Mouse (Mus musculus): Measurements from ENCODE around the gene Myh4. TPM values are rescaled to one million over a fixed set of nuclear protein-coding genes. Genes with fewer than 3 reads are reported as not detected.

Gene Myh4
- polyA plus RNA-seq, 1 experiment from 2014 or later, result not detected

DNA sequence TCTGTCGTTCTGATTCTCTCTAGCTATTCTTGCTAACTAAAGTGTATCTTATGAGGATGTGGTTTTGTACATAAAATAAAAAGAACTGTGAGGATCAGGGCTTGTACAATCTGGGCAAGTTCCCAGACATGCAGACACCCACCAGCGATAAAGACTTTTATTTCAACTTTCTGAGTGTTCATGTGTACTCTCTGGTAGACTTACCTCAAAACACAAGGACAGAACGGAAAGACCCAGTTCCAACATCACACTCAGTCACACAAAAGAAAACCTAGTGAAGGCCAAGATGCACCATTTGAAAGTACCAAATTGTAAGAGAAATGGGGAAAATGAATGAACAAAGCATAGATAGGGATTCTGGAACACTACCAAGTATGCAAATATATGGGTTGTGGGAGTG, 9.1 kb upstream of the Myh4 start:
- no peaks in the 10 kb centered on the region for H3K27me3 ChIP-seq (ENCODE audit: control insufficient read depth, insufficient read depth, low read length)
- no peak overlapping the region for H3K27ac ChIP-seq (ENCODE audit: low read depth, low read length)
- no peak overlapping the region for H3K4me3 ChIP-seq (ENCODE audit: low read depth, low read length)
- no peaks in the 10 kb centered on the region for H3K4me1 ChIP-seq (ENCODE audit: control insufficient read depth, insufficient read depth, low read length)
- no peaks in the 10 kb centered on the region for H3K9me3 ChIP-seq (replicated peaks; ENCODE audit: control insufficient read depth, low read length)
- ATAC-seq (replicated peaks; ENCODE audit: insufficient number of reproducible peaks, low FRiP score, low TSS enrichment), result no peak
- no peaks in the 10 kb centered on the region for H3K36me3 ChIP-seq (ENCODE audit: control insufficient read depth, insufficient read depth, low read length)
- 81% methylated on average over 3 of the region's 3 CpGs for WGBS (ENCODE audit: insufficient replicate concordance)
- no peak overlapping the region for H3K9ac ChIP-seq (ENCODE audit: low read depth, low read length)
- H3K4me2 ChIP-seq, result no peak overlapping the region

DNA sequence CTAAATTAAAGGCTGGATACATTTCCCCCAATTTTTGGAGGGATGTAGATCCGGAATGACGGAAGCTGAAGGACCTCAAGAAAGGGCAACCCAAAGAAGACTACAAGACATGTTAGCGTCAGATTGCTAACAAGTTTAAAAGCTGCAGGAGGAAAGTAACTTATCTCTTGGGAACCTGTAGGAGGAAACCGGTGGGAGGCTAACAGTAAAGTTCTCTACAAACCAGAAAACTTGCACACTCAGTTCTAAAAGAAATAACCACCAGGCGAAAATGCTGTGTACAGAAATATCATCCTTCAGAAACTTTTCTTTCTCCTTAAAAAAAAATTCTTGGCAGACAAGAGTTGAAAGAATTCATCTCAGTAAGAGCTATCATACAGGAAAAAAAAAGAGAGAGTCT, 8.7 kb upstream of the Myh4 start:
- ATAC-seq (replicated peaks; ENCODE audit: insufficient number of reproducible peaks, low FRiP score, low TSS enrichment), result no peak
- no peaks in the 10 kb centered on the region for H3K27me3 ChIP-seq (ENCODE audit: control insufficient read depth, insufficient read depth, low read length)
- 73% methylated on average over 5 of the region's 5 CpGs for WGBS (ENCODE audit: insufficient replicate concordance)
- H3K27ac ChIP-seq (ENCODE audit: low read depth, low read length), result no peak overlapping the region
- no peaks in the 10 kb centered on the region for H3K9me3 ChIP-seq (replicated peaks; ENCODE audit: control insufficient read depth, low read length)
- no peak overlapping the region for H3K4me3 ChIP-seq (ENCODE audit: low read depth, low read length)
- no peak overlapping the region for H3K9ac ChIP-seq (ENCODE audit: low read depth, low read length)
- no peaks in the 10 kb centered on the region for H3K36me3 ChIP-seq (ENCODE audit: control insufficient read depth, insufficient read depth, low read length)
- H3K4me2 ChIP-seq, result no peak overlapping the region
- no peaks in the 10 kb centered on the region for H3K4me1 ChIP-seq (ENCODE audit: control insufficient read depth, insufficient read depth, low read length)

DNA sequence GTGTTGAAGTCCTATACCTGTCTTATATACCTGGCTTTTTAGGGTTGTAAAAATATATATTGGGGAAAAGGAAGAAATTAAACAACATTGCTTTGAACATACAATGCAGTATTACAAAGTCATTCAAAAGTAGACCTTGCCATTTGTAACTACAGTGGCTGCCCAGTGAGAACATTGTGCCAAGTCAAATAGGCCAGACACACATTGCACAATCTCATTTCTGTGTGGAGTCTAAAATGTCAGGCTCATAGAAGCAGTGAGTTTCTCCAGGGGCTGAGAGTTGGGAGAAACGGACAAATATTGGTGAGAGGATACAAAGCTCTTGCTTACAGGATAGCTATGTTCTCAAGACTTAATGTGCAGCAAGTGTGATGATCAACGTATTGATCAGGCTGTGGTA, 7.9 kb upstream of the Myh4 start:
- no peaks in the 10 kb centered on the region for H3K36me3 ChIP-seq (ENCODE audit: control insufficient read depth, insufficient read depth, low read length)
- H3K27me3 ChIP-seq (ENCODE audit: control insufficient read depth, insufficient read depth, low read length), result no peaks in the 10 kb centered on the region
- no peak overlapping the region for H3K27ac ChIP-seq (ENCODE audit: low read depth, low read length)
- H3K4me1 ChIP-seq (ENCODE audit: control insufficient read depth, insufficient read depth, low read length), result no peaks in the 10 kb centered on the region
- H3K4me3 ChIP-seq (ENCODE audit: low read depth, low read length), result no peak overlapping the region
- 83% methylated on average over 2 of the region's 2 CpGs for WGBS (ENCODE audit: insufficient replicate concordance)
- no peaks in the 10 kb centered on the region for H3K9me3 ChIP-seq (replicated peaks; ENCODE audit: control insufficient read depth, low read length)
- H3K9ac ChIP-seq (ENCODE audit: low read depth, low read length), result no peak overlapping the region
- no peak overlapping the region for H3K4me2 ChIP-seq
- no peak for ATAC-seq (replicated peaks; ENCODE audit: insufficient number of reproducible peaks, low FRiP score, low TSS enrichment)

DNA sequence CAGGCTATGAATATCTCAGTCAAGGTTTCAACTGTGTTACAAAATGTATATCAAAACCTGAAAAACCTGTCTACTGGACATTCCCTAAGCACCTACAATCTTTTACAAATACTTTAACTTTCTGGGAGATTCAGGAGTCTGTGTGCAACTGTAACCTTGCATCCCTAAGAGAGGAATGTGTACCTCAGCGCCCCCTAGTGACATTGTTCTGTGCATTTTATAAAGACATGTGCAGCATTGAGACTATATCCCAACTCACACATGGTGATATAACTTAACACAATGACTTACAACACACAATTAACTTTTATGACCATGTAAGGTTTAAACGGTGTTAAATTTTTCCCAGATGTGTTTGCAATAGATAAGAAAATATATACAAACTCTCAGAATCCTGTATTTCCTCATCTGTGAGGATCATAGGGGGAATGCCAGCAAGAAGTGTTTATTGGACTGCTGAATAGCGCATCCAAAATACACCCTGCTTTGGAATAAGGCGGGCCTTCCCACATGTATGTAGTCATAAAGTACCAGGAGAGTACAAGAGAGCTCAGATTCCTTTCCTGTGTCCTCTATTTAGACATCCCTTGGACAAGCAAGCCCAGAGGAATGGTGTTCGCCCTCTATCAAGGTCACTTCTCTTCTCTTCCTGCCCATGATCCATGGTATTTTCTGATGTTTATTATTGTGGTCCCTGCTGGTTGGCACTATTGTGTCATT, 2.0 kb upstream of the Myh4 start:
- H3K27ac ChIP-seq (ENCODE audit: low read depth, low read length), result no peak overlapping the region
- H3K4me2 ChIP-seq, result no peak overlapping the region
- no peak overlapping the region for H3K9ac ChIP-seq (ENCODE audit: low read depth, low read length)
- no peak for ATAC-seq (replicated peaks; ENCODE audit: insufficient number of reproducible peaks, low FRiP score, low TSS enrichment)
- no peaks in the 10 kb centered on the region for H3K4me1 ChIP-seq (ENCODE audit: control insufficient read depth, insufficient read depth, low read length)
- H3K36me3 ChIP-seq (ENCODE audit: control insufficient read depth, insufficient read depth, low read length), result no peaks in the 10 kb centered on the region
- H3K9me3 ChIP-seq (replicated peaks; ENCODE audit: control insufficient read depth, low read length), result no peaks in the 10 kb centered on the region
- H3K4me3 ChIP-seq (ENCODE audit: low read depth, low read length), result no peak overlapping the region
- 52% methylated on average over 5 of the region's 5 CpGs for WGBS (ENCODE audit: insufficient replicate concordance)
- H3K27me3 ChIP-seq (ENCODE audit: control insufficient read depth, insufficient read depth, low read length), result no peaks in the 10 kb centered on the region

DNA sequence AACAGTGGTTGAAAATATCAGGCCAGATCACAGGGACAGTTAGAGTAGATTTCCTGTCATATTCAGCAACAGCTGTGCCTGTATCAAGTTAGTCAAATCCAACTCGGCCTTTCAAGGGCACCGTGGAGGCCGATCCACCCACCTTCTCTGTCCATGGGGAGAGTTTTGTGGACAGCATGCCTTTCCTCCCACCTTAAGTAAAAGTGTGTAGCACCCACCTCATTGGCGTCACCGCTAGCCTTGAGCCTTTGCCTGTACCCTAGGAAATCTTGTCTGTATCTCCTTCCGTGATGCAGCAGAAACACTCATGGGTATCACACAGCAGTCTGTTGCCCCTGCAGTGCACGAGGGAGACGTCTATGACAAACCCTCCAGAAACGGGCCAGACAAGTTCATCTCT, 1.0 kb upstream of the Myh4 start:
- Histone ChIP-seq H3K9me3 (replicated peaks; ENCODE audit: control insufficient read depth, low read length) (no peaks in the 10 kb centered on the region), H3K4me3 (ENCODE audit: low read depth, low read length) (no peak overlapping the region), H3K27ac (ENCODE audit: low read depth, low read length) (no peak overlapping the region), H3K9ac (ENCODE audit: low read depth, low read length) (no peak overlapping the region), H3K27me3 (ENCODE audit: control insufficient read depth, insufficient read depth, low read length) (no peaks in the 10 kb centered on the region), H3K4me1 (ENCODE audit: control insufficient read depth, insufficient read depth, low read length) (no peaks in the 10 kb centered on the region), H3K36me3 (ENCODE audit: control insufficient read depth, insufficient read depth, low read length) (no peaks in the 10 kb centered on the region), H3K4me2 (no peak overlapping the region)
- no peak for ATAC-seq (replicated peaks; ENCODE audit: insufficient number of reproducible peaks, low FRiP score, low TSS enrichment)
- WGBS (ENCODE audit: insufficient replicate concordance), result 77% methylated on average over 9 of the region's 9 CpGs

DNA sequence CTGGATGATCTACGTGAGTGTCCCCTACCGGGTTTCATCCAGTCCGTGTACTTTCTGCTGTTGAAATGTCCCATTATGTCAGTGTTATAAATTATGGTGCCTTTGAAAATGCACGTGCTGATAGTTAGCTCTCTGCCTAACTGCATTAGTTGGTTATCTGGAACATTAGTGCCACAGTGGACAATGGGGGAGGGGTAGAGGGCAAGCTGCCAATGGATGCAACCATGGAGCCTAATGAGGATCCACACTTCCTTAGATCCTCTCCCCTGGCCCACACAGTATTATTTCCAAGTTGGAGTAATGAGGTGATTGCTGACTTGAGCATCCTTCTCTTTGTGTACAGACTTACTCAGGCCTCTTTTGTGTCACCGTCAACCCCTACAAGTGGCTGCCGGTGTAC, 3.2 kb downstream of the Myh4 start:
- no peak overlapping the region for H3K9ac ChIP-seq (ENCODE audit: low read depth, low read length)

DNA sequence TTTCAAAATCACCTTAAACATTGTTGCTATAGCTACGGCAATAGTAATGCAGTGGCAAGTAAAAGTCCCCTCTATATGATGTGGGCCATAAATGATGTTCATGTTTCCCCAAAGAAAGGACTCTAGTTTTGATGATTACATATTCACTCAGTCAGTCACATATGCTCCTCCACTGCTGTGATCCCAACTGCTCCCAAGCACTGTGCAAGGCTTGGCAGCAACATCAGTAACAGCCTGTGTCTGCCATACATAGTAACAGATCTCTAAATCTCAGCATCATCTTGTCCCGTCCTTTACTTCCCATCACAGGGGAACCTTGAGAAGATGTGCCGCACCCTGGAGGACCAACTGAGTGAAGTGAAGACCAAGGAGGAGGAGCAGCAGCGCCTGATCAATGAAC, 15.9 kb downstream of the Myh4 start:
- WGBS (ENCODE audit: insufficient replicate concordance), result 83% methylated on average over 4 of the region's 4 CpGs
- ATAC-seq (replicated peaks; ENCODE audit: insufficient number of reproducible peaks, low FRiP score, low TSS enrichment), result no peak
- no peak overlapping the region for H3K4me2 ChIP-seq

More for the DNA sequence above, 3.2 kb downstream of the Myh4 start:
- Histone ChIP-seq H3K4me2 (no peak overlapping the region), H3K27ac (ENCODE audit: low read depth, low read length) (no peak overlapping the region), H3K9me3 (replicated peaks; ENCODE audit: control insufficient read depth, low read length) (no peaks in the 10 kb centered on the region), H3K4me3 (ENCODE audit: low read depth, low read length) (no peak overlapping the region), H3K27me3 (ENCODE audit: control insufficient read depth, insufficient read depth, low read length) (no peaks in the 10 kb centered on the region), H3K4me1 (ENCODE audit: control insufficient read depth, insufficient read depth, low read length) (no peaks in the 10 kb centered on the region), H3K36me3 (ENCODE audit: control insufficient read depth, insufficient read depth, low read length) (no peaks in the 10 kb centered on the region)
- WGBS (ENCODE audit: insufficient replicate concordance), result 80% methylated on average over 6 of the region's 6 CpGs
- ATAC-seq (replicated peaks; ENCODE audit: insufficient number of reproducible peaks, low FRiP score, low TSS enrichment), result no peak

DNA sequence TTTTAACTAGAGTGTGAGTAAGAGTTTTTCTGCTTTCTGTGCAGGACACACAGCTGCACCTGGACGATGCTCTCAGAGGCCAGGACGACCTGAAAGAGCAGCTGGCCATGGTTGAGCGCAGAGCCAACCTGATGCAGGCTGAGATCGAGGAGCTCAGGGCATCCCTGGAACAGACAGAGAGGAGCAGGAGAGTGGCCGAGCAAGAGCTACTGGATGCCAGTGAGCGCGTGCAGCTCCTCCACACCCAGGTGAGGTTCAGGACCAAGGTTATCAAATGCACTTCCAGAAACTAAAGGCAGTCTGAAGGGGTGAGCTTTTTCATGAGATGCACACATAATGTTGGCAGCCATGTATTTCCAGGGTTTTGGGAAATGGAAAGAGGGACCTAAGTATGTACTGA, 19.2 kb downstream of the Myh4 start:
- no peak overlapping the region for H3K4me3 ChIP-seq (ENCODE audit: low read depth, low read length)
- no peaks in the 10 kb centered on the region for H3K9me3 ChIP-seq (replicated peaks; ENCODE audit: control insufficient read depth, low read length)
- no peaks in the 10 kb centered on the region for H3K36me3 ChIP-seq (ENCODE audit: control insufficient read depth, insufficient read depth, low read length)
- H3K27me3 ChIP-seq (ENCODE audit: control insufficient read depth, insufficient read depth, low read length), result no peaks in the 10 kb centered on the region
- H3K27ac ChIP-seq (ENCODE audit: low read depth, low read length), result no peak overlapping the region
- H3K9ac ChIP-seq (ENCODE audit: low read depth, low read length), result no peak overlapping the region
- no peak for ATAC-seq (replicated peaks; ENCODE audit: insufficient number of reproducible peaks, low FRiP score, low TSS enrichment)
- 86% methylated on average over 7 of the region's 7 CpGs for WGBS (ENCODE audit: insufficient replicate concordance)
- no peaks in the 10 kb centered on the region for H3K4me1 ChIP-seq (ENCODE audit: control insufficient read depth, insufficient read depth, low read length)
- no peak overlapping the region for H3K4me2 ChIP-seq

More for the DNA sequence above, 15.9 kb downstream of the Myh4 start:
- H3K9ac ChIP-seq (ENCODE audit: low read depth, low read length), result no peak overlapping the region
- no peaks in the 10 kb centered on the region for H3K9me3 ChIP-seq (replicated peaks; ENCODE audit: control insufficient read depth, low read length)
- no peaks in the 10 kb centered on the region for H3K27me3 ChIP-seq (ENCODE audit: control insufficient read depth, insufficient read depth, low read length)
- no peaks in the 10 kb centered on the region for H3K36me3 ChIP-seq (ENCODE audit: control insufficient read depth, insufficient read depth, low read length)
- no peak overlapping the region for H3K4me3 ChIP-seq (ENCODE audit: low read depth, low read length)
- H3K4me1 ChIP-seq (ENCODE audit: control insufficient read depth, insufficient read depth, low read length), result no peaks in the 10 kb centered on the region
- H3K27ac ChIP-seq (ENCODE audit: low read depth, low read length), result no peak overlapping the region

DNA sequence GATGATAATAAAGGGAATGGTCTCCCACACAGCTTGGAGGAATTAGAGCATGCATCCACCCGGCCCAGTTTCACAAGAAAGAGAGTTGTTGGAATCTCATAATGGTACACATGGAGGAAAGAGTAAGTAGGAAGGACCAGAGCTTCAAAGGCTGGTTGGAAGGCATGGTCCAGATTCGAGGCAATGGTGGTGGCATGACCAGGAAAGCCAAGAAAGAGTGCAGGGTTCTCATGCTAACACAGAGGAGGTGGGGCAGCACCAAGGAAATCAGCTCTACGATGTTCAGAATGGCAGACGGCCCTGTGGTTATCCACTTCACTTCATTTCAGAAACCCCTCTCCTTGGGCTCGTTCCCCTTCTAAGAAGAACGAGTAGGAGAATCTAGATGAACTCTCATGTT, 23.1 kb downstream of the Myh4 start:
- Histone ChIP-seq H3K36me3 (ENCODE audit: control insufficient read depth, insufficient read depth, low read length) (no peaks in the 10 kb centered on the region), H3K4me2 (no peak overlapping the region), H3K4me3 (ENCODE audit: low read depth, low read length) (no peak overlapping the region), H3K9me3 (replicated peaks; ENCODE audit: control insufficient read depth, low read length) (no peaks in the 10 kb centered on the region), H3K4me1 (ENCODE audit: control insufficient read depth, insufficient read depth, low read length) (no peaks in the 10 kb centered on the region), H3K27ac (ENCODE audit: low read depth, low read length) (no peak overlapping the region), H3K9ac (ENCODE audit: low read depth, low read length) (no peak overlapping the region), H3K27me3 (ENCODE audit: control insufficient read depth, insufficient read depth, low read length) (no peaks in the 10 kb centered on the region)
- WGBS (ENCODE audit: insufficient replicate concordance), result 76% methylated on average over 6 of the region's 6 CpGs
- no peak for ATAC-seq (replicated peaks; ENCODE audit: insufficient number of reproducible peaks, low FRiP score, low TSS enrichment)
